Mouse (Mus musculus): ENCODE measurements at regions not wholly inside any gene's neighbourhood (a gene's known extent, or its start where the extent isn't known, plus 50 kb on each side); places are given as distances from the start of the nearest gene placed in this dataset.

DNA sequence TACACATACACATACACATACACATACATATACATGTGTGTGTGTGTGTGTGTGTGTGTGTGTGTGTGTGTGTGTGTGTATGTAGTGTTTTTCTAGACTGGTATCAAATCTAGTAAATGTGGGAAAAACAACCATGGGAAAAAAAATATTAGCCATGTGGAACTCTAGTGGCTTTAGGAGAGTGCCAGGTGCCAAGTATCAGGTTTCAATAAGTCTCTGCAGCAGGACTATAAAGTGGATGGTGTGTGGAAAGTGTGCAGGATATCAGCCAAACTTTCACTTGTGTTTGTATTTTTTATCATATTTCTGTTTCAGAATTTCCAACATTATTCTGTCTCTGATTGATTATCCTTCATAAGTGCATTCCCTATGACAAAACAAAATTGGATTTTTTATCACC lies 653.3 kb upstream of the Fam98a start:
- no peak for DNase-seq (ENCODE audit: low read depth, low spot score)

DNA sequence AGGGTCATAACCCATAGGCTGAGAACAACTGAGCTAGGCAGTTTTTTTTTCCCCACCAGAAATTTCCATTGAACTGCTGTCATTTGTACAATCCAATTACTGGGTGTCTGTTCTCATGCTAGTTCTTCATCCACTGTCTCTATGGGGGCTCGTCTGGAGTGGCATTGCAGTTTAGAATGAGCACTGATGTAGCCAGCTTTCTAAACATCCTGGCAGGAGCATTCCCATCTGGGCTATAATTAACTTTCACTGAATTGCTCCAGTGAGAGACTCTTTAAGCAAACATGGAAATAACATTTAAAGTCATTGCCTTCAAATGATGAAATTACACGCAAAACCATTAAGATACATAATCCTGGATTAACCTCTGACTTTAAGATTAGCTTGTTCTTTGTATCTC lies 633.1 kb upstream of the Fam98a start:
- no peak for DNase-seq (ENCODE audit: low read depth, low spot score)

DNA sequence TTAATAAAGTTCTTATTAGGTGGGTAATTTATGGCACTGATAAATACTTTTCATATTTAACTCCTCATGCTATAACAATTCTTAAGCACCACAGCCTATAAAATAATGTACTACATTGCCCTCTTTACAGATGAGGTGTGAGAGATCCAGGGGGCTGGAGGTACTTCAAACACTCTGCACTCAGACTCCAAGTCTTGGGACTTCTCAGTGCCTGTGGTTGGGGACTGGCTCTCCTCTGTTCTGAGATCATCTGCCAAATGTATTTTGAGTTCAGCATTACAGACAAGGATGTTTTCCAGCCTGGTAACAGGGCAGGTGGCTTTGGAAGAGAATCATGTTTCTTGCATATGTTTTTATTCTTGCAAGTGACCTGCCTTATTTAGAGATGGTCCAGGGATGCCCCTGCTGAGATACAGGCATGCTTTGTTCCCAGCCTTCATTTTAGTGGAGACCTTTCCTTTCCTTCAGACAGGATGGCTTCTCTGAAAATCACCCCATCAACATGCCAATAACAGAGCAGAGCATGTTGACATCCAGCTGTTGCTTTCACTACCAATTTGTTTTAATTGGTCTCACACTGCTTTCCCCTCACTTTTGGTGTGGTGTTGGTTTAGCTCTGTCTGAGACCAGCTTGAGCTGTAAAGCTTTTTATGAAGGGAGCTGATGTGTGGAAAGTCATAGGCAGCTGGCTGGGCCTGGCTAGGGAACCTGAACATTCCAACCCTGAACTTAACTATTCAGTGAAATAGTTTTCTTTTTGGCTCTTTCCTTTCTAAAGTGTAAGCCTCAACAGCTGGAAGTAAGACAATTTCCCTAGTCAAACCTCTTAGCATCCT lies 585.1 kb upstream of the Fam98a start:
- DNase-seq (ENCODE audit: low read depth, low spot score): no peak

DNA sequence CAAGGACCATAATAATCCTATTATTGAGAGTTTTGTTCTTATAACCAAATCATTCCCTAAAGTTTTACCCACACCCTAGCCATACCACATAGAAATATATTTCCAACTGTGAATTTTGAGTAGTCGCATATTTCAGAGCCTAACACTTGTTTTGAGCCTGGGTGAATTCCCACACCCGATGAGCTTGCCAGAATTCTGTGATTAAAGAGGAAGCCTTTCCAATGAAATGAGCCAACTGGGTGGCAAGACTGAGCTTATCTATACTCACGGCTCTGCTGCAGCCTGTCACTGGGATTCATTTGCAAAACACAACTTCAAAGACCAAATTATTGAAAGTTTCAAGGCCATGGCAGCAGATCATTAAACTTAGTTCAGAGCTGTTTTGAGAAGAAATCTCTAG lies 582.3 kb upstream of the Fam98a start:
- DNase-seq (ENCODE audit: low read depth, low spot score): no peak

DNA sequence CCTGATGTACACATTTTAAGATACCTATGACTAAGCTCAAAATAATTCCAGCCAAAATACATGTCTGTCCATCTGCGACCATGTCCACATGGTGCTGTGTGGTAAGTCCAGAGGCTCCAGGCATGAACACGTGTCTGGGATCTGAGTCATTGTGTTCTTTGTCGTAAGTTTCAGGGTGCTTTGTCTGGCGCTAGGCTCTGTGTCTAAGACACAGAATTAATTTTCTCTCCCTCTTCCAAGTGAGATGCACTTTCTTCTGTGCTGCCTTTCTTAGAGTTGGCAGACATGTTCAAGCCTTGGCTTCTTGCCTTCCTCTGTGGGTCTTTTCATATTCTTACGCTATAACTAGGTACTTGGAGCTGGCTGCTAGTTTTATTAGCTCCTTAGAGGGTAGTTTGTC lies 573.5 kb upstream of the Fam98a start:
- DNase-seq (ENCODE audit: low read depth, low spot score): no peak

DNA sequence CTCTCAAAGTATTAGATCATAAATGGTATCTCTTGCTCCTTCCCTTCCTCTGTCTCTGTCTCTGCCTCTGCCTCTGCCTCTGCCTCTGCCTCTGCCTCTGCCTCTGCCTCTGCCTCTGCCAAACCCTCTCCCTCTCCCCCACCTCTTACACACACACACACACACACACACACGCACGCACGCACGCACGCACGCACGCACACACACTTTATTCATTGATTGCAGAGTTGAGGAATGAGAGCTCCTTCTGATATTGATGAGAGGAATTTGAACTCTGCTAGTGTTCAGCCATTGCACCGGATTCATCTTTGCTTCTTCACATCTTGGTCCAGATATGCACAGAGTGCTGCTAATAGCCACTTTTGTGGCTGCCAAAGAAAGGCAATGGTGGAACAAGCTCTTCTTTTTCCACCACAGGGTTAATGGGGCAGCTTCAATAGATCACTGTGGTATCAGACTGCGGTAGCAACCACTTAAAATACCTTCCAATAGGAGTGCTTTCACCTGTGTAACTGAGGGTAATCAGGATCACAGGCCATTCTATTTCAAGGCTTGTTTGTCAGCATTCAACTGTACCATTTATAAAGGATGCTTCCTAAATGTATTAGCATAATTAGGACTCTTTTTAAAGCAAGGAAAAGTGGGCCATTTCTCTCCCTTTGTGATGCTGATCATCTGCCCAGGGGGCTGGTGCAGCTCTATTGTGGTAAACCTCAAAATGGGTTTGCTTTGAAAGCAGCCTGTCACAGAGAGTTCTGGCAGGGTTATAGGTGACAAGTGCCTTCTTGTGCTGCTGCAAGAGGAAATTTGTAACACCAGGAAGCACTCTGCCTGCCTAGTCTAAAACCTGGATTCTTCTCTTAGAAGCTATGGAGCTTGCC lies 559.8 kb upstream of the Fam98a start:
- no peak for DNase-seq (ENCODE audit: low read depth, low spot score)

DNA sequence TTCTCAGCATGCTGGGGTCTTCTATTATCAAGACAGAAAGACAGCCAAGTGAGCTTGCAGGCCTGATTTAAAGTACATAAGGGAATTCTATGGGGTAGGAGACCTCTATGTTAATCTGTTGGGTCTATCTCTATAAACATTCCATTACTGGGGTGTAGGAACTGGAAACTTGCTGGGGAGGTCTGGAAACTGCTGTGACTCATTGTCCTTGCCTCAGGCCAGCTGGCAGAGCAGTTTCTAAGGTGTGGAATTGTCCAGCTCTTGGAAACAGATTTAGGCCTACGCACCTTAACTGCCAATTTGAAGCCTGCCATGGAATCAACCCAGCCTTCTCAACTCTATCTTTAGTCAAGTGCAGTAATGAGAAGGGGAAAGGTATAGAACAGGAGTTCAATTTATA lies 559.1 kb upstream of the Fam98a start:
- DNase-seq (ENCODE audit: low read depth, low spot score): no peak

DNA sequence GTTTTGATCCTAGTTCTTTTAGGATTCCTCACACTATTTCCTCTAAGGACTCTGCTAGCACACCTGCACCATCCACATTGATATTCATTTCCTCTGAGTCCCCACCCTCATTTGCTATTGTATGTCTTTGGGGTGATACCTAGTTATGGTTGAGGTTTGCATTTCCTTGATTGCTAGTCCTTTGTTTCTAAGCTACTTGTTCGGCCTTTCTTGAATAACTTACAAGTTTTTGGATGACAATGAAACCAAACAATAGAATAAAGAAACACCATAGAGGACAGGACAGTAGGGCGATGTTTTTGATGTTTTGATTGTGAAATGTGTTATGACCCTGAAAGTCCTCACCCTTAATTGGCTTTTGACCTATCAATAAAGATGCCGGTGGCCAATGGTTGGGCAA lies 531.8 kb upstream of the Fam98a start:
- DNase-seq (ENCODE audit: low read depth, low spot score): no peak

DNA sequence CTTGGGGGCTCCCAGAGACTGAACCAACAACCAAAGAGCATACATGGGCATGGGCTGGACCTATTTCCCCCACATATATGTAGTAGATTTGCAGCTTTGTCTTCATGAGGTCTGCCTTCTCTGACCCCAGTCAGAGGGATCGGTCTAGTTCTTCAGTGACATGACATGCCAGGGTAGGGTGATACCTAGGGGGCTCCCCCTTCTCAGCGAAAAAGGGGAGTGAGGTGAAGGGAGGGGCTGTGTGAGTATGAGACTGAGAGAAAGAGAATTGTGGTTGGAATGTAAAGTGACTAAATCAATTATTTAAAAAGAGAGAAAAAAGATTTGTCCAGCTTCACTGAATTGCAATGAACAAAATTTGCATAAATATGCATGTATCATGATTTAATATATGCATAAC lies 530.0 kb upstream of the Fam98a start:
- no peak for DNase-seq (ENCODE audit: low read depth, low spot score)

DNA sequence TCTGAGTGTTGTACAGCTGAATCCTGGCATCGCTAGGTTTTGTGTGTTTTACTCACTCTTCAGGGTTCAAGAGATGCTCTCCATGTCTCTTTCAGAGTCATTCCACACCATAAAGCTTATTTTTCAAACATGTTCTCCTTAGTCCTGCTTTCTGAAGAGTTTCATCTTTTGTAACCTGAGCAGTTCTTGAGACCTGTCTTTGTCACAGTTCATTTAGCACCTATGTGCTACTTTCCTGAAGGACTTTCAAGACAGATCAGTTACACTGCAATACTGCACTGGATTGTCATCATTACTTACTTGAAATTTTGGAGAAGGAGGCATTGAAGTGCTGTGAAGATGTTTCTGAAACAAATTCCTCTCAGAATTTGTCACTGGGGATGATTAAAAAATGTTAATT lies 494.7 kb upstream of the Fam98a start:
- DNase-seq (ENCODE audit: low read depth, low spot score): no peak

DNA sequence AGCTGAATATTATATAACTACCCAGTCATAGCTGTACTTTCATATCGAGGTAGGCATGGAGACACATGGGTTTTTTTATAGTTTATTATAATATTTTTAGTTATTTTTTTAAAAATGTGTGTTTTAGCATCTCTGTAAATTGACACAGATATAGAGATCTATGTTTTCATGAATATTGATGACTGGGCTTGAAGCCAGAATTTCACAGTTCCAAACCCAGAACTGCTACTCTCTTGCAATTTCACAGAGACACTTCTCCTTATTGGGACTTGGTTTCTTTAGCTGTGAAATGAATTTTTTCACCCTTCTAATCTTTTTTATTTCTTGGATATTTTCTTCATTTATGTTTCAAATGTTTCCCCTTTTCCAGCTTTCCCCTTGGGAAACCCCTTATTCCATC lies 481.0 kb upstream of the Fam98a start:
- DNase-seq (ENCODE audit: low read depth, low spot score): no peak

DNA sequence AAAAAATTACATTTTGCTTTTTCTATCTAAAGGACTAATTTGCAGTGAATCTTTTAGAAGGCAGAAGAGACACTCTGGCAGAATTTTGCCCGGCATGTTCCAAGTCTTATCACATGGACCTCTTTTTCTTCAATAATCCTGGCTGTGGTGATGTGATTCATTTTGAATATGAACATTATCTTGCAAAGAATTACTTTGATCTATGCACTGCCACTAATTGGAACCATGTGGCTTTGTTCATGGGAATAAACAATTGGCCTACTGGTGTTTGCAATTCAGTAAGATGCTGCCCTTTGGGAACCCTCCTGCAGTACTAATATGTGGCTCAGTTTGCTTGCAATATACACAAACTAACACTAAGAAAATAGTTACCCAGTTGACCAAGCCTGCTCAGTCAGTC lies 456.3 kb upstream of the Fam98a start:
- no peak for DNase-seq (ENCODE audit: low read depth, low spot score)

DNA sequence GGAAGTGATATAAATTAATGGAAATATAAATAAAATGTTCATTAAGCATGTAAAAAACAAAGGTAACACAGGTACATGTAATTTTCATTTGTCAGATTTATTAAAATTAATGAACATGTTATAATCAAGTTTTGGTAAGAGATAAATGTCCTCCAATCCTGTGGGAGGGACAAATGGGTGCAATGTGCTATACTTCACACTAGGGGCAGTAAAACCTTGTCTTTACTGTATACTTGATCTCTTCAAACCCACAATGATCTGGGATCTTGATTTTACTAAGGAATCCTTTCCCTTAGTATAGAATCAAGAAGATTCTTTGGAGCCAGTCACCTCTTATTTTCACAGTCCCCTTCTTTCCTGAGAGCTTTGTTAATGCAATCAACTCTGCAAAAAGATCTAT lies 451.1 kb upstream of the Fam98a start:
- DNase-seq (ENCODE audit: low read depth, low spot score): no peak

DNA sequence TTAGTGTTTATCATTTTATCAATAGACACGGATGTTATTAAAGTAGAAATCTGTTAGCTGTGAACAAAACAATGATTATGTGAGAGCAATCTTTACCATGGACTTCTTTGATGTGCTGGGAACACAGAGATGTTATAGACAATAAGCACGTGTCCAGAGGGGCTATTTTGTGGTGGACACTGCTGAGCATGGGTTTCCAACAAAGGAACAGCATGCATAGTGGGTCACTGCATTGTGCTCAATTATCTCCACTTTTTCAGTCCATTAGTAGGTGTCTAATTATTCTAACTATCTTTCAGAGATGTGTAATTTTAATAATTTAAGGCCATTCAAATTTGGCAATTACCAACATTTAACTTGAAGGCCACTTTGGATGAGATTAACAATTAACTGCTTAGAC lies 409.6 kb upstream of the Fam98a start:
- DNase-seq (ENCODE audit: low read depth, low spot score): no peak

DNA sequence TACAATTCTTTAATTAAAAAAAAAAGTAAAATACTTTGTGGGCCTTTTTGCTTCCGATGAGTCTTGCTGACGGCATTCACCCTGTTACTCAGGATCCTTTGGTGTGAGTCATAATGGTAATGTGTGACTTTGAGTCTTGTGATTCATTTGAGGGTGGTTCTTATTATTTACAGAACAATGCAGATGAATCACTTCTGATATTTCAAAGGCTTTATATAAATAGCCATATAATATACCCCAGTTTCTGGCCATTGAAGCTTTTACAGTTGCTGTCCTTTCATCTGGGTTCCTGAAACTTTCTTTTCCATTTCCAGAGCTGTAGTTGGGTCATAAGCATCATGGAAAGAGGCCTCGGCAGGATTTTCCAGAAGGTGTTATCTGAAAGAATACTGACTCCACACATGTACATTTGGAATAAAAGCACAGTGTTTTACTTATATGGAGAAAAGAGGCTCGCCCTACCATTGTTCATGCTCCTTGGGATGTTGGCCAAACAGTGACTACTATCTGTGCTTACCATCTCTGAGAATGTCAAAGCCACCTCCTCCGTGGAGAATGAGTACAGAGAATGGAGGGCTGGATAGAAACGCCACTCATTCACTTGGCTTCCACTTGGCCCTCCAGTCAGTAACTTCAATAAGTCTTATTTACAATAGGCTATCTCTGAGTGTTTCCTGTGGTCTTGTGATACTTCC lies 385.1 kb upstream of the Fam98a start:
- no peak for DNase-seq (ENCODE audit: low read depth, low spot score)

DNA sequence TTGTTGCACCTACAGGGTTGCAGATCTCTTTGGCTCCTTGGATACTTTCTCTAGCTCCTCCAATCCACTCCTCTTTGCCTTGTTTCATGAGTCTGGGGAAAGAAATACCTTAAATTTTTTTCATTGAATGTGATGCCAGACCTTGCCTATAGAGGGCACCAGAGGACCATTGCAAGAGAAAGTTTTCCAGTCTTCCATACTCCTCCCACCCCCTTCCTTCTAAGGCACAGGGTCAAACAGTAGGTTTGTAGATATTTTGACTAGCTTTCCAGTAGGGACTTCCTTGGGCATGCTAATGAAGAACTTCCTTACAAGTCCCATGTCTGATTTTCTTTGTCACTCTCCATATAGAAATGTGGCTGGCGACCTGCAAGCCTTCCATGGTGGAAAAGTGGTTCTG lies 379.3 kb upstream of the Fam98a start:
- DNase-seq (ENCODE audit: low read depth, low spot score): no peak

DNA sequence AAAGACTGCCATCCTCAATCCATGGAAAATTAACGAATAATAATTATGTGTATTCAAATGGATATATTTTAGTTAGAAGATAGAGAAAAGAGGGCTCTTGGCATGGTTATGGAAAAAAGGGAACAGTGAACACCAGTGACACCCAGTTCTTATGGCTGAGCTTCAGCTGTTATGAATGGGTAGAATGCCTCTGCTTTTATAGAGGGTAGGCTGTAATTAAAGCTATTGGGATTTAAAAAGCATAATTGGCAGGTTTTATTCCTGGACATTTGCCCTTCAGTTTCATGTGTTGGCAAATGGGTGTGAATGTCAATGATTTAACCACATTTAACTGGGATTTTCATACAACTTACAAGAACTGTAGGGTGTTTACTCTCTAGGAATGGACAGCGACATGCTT lies 368.5 kb upstream of the Fam98a start:
- DNase-seq (ENCODE audit: low read depth, low spot score): no peak

DNA sequence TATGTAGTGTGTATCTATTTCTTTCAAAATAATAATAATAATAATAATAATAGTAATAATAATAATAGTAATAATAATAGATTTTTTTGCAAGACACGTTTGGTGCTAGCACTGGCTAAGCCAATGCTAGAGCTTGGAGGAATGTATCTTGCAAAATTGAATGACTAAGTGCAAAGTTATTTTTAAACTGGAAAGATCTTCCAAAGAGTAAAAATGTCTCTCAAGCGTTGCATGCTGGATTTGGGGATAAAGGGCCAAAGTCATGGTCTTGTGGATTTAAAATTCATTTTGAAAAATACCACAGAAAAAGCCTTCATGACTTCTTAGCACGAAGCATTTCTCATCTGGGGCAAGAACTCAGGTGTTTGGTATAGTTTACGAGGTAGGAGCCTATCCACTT lies 365.3 kb upstream of the Fam98a start:
- DNase-seq (ENCODE audit: low read depth, low spot score): no peak

DNA sequence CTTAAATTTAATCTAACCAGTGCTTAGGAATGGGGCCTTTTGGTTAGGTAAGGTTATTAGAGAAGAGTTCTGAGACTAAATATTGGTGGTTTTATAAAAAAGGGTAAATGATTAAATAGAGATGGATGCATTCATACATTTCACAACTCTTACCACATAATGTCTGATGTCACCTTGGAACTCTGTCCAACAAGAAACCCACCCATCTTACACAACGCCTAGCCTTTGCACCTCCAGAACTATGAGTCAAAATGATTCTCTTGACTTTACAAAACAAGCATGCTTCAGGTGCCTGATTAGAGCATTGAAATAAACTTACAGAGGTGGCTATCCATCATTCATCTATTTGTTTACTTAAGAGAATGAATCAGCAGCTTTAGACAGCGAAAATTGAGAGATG lies 364.8 kb upstream of the Fam98a start:
- peak; percentile 25 for DNase-seq (ENCODE audit: low read depth, low spot score)

DNA sequence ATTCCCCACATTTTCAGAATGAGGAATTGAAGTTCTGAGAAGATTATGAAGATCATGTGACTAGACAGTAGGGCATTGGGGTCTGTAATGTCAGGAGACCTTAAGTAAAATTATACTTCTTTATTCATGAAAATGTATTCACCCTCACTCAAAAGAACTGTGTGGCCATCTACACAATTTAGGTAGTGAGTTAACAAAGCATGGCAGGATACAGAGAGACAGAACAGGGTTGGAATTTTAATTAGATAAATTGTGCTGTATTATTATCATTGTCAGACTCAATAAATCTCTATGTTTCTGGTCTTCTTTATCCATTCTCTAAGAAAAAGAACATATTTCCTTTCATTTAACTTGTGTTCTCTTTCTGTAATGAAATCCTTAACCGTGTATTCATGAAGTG lies 363.5 kb upstream of the Fam98a start:
- no peak for DNase-seq (ENCODE audit: low read depth, low spot score)

DNA sequence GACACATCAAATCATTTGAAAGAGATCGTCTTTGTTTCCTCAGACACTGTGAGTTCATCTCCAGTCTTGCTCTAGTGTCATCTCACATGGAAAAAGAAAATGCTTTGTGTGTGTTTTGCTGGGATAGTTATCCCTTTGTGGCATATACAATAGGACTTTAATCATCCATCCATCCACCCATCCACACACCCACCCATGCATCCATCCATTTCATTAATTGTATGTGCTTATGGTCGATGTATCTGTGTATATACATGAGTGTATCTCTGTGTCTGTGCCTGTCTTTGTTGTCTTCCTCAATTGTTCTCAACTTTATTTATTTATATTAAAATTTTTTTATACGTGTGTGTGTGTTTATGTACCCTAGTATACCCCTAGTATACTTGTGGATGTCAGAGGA lies 355.3 kb upstream of the Fam98a start:
- DNase-seq (ENCODE audit: low read depth, low spot score): no peak

DNA sequence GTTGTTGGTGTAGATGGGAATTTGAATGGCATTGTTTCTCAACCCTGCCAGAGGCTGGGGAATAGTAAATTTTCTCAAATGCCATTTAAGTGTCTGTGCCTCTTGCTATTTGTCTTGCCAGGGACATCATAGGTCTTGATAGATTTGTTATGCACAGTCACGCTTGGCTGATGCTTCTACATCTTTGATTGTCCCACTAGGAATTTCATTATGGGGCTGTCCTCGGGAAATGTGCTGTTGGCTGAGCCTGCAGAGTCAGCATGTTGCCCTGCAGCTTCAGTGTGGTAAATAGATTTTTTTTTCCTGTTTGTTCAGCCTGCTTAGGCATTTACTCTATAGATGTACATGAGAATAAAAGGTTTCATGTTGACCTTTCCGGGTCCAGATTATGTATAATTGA lies 354.9 kb upstream of the Fam98a start:
- no peak for DNase-seq (ENCODE audit: low read depth, low spot score)

DNA sequence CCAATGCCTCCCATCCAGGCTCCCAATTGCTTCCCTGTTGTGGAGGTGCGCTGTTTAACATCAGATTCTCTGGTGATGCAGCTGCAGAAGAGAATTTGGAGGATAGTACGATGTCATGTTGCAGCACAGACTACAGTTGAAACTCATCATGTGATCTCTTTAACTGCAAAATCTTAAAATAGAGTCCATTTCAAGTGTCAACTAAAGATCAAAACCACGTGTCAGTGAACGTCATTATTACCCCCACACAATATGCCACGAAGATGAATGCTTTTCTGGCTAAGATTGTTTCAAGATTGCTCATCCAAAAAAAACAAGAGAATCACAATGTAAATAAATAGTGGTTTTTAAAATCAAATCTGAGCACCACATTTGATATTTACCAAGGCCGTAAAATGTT lies 343.7 kb upstream of the Fam98a start:
- DNase-seq (ENCODE audit: low read depth, low spot score): no peak
